Mouse (Mus musculus) CD4-positive helper T cell, adult 2 months (primary cell): ENCODE results near the gene Lrrc1.
"Not testable (repeated sequence)": the region's sequence is repeated elsewhere in the genome, so short reads cannot be mapped to it uniquely, and the experiment has no call there.

Source experiments
- DNase-seq: peaks from one replicate; pipeline ENCODE4 v3.0.0-alpha.2; 2012; ENCODE audit warnings: low read depth, missing footprints, low spot score

The Lrrc1 gene

DNA sequence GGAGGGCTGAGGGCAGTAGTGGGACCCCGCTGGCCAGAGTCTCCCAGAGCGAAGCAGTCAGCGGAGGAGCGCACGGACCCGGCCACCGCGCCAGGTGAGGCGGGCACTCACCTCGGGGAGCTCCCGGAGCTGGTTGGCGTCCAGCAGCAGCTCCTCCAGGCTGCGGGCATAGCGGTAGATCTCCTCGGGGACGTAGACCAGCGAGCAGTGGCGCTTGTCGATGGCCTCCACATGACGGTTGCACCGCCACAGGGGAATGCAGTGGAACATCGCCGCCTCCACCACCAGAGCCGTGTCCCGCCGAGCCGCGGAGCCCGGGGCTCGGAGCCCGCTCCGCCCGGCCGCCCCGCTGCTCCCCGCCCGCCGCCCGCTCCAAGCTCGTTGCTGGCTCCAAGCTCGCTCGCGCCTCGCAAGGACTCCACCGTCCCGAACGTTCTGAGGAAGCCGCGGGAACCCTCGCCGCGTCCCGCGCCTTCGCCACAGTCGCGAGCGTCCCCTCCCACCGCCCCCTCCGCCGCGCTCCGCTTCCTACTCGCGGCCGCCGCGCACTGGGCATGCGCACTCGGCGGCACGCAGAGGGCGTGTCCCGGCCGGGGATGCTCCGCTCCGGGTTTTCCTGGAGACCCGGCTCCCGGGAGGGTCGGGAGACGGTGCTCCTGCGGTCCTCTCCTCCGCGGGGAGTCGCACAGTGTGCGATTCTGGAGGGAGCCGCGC is at the start of gene Lrrc1:
TSS of gene Lrrc1 (minus strand) at position 517 of the 714 bp plus-strand sequence.
- DNase-seq = peak; percentile 93

DNA sequence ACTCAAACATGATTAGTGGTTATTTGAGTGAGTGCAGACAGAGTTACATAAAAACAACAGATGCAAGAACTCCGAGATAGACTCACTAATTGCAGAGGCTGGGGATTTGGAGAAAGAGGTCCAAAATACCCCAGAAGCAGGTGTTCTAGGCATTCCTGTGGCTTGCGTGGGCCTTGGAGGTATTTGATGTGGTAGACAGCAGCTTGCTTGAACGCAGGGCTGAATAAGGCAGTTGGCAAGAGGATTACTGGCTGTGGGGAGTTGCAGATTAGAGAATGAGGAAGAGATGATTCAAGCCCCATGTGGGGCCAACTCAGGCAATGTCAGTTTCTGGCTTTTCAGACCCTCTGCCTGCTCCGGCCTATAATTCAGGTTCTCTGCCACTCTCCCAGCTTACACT is 47.8 kb upstream of the Lrrc1 start:
- DNase-seq = peak; percentile 38

DNA sequence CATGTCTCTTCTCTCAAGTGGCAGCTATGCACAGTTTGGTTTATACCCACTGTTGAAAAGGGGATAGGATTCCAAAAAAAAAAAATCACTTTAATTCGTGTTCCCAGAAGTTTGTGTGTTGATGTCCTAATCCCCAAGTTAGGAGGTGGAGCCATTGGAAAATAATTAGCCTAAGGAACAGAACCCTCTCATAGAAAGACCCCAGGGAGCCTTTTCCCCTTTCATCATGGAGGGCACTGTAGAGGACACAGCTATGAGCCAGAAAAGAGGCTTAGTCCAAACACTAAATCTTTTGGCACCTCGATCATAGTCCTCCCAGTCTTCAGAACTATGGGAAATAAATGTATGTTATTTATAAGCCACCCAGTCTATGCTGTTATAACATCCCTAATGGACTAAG is 44.8 kb upstream of the Lrrc1 start:
- no peak for DNase-seq

DNA sequence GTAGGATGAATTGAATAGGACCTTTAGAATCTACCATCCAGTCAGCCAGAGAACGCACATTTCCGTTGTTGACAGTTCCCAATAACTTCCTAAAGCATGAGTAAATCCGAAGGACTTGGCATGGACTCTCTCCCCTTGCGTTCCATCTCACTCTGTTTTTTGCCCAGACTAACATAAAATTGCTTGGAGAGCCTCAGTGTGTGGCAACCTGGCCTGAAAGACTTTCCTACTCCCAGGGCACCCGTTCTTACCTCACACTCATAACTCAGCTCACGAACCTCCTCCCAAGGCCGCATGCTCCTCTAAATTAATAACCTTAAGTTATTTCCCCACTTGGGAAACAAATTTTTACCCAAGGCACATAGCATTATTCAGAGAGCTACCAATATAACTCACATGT is 42.9 kb upstream of the Lrrc1 start:
- no peak for DNase-seq

DNA sequence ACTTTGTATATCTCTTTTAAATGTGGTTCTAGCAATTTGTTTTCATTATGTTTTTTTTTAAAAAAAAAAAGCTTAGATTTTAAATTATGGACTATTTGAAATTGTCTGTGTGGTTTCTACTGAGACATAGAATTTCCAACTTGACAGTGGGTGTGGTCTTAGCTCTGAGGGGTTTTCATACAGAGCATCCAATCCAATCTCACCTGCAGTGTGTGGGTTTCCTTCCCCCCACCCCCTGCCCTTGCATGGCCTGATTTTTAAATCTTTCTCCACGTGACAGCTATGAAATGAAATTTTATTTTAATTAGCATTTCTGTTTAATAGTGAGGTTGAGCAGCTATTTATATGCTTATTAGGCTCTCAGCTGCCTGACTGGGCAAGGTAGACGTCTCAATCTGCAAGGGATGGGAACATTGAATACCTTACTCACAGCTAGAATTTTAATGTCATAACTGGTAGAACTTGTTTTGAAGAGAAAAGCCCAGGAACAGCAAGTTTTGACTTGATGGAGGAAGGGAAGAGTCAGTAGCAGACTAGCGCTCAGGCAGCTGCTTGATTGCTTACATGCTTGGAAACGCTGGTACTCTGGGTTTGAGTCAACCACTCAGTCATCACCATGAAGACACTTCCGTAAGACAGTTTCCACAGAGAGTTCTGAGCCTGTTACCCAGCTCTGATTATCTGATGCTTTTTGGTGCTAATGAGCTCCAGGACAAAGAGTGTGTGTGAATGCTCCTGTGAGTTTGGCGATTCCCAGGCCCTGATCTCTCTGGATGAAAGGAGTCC is 42.3 kb upstream of the Lrrc1 start:
- DNase-seq = peak; percentile 36

DNA sequence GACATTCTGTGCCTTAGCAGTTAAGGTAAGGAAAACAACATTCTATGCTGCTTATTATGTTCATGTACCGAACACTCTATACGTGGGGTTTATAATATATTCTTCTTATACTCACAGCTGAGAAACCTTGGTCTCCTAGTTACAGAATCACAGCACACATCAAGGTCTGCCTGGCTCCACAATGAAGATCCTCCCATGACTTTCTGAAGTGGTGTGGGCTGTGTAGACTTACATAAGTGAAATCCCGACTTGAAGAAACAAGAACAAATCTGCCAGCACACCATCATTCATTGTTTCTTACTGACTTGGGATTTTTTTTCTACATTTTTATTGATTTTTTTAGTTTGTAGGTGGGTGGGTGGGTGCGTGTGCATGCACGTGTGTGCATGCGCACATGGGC is 40.1 kb upstream of the Lrrc1 start:
- no peak for DNase-seq

DNA sequence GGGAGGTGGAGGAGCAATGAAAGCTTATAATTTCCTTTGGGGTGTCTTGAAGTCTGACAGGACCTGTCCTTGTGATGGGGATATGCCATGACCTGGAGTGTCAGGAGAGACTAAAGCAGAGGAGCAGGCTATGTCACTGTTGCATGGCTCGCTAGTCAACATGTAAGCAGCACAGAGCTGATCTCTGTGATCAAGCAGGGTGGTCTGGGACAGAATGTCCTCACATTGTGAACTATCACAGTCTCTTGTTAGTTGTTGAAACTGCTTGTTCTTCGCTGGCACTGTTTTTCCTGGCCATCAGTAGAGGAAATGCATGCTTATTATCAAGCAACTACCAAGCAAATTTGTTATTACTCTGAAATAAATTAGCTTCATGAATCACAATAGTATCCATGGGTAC is 38.6 kb upstream of the Lrrc1 start:
- DNase-seq = no peak

DNA sequence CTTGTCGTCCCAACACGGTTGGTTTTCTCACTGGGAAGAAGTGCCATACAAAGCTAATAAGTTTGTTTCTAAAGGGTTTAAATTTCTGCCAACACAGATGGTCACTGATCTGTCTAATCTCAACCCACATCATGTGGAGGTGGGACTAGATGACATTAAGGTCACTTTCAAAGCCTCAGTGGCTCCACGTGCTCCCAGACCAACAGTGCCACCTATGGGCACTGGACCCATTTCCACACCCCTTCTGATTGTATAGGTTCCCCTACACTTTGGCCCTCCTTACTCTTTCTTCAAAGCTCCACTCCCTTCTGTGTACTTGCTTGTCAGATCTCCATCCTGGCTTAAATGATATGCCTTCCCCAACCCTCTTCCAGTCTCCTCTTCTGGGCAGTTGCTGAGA is 35.2 kb upstream of the Lrrc1 start:
- no peak for DNase-seq

DNA sequence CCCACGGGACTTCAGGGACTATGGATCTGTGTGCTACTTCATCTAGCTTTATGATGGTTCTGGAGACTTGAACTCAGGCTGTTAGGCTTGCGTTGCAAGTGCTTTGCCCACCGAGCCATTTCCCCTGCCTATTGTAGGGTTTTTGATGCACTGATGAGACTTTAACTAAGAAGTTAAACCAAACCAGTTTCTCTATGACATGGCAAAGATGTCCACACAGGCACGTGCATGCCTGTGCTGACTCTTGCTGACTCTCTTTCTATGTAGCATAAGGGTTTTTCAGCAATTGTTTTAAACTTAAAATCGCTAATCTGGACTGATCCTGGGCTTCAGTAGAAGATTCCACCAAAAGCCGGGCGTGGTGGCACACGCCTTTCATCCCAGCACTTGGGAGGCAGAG is 33.3 kb upstream of the Lrrc1 start:
- DNase-seq = no peak

DNA sequence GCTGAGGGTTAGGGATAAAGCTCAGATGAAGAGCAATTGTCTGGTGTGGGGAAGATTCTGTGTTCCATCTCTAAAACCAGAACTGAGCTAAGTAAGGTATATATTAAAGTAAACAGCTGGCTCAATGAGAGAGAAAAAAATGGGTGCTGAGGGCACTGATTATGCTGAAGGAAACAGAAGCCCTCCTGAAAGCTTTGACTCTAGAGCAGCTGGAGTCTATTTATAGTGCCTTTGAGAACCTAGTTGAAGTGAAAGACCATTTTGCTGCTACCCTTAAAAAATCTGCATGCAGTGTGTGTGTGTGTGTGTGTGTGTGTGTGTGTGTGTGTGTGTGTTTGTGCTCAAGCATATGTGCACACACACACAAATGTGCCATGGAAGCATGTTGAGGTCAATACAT is 32.7 kb upstream of the Lrrc1 start:
- DNase-seq = no peak

DNA sequence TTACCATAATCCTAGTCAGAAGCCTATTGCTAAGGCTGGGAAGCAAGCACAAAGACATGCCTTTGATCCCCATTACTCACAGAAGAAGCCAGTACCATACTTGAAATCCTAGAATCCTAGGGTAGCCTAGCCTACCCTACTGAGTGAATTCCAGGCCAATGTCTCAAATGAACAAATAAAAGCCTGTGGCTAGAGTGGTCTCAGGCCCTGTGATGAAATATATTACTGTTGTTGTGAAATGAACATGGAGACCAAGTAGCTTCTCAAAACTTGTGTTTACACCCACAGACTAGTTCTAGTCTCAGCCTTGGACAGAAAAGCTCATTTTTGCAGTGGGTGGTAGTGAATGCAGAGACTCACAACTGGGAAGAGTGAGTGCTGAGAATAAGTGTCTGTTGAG is 31.6 kb upstream of the Lrrc1 start:
- DNase-seq = no peak

DNA sequence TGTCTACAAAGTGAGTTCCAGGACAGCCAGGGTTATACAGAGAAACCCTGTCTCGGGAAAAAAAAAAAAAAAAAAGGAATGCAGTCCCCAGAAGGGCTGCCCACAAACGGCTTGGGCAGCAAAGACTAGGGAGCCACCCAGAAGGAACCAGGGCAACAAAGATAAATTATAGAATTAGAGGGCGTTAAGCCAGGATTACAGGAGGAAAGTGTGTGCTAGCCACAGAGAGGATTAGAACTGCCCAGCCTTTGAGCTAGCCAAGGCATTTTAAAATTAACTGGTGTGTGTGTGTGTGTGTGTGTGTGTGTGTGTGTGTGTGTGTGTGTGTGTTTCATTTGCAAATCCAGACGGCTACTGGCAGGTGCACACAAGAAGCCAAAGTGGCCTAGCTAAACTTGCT is 30.3 kb upstream of the Lrrc1 start:
- not testable (repeated sequence) for DNase-seq

DNA sequence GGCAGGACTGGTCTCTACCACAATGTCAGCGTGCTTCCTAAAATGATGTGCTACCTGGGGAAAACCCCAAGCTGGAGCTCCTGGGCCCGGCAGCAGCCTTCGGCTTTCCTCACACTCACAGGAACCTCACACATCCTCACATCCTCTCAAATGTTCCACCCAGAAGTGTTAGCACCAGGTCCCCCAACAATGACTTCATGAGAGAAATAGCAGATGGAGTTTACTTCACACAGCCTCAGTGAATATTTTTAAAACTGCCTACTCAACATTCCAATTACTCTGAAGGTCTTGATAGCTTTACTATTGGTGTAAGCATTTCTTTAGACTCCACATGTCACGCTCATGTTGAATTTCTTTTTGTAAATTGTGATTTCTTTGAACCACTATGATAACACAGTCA is 27.2 kb upstream of the Lrrc1 start:
- no peak for DNase-seq

DNA sequence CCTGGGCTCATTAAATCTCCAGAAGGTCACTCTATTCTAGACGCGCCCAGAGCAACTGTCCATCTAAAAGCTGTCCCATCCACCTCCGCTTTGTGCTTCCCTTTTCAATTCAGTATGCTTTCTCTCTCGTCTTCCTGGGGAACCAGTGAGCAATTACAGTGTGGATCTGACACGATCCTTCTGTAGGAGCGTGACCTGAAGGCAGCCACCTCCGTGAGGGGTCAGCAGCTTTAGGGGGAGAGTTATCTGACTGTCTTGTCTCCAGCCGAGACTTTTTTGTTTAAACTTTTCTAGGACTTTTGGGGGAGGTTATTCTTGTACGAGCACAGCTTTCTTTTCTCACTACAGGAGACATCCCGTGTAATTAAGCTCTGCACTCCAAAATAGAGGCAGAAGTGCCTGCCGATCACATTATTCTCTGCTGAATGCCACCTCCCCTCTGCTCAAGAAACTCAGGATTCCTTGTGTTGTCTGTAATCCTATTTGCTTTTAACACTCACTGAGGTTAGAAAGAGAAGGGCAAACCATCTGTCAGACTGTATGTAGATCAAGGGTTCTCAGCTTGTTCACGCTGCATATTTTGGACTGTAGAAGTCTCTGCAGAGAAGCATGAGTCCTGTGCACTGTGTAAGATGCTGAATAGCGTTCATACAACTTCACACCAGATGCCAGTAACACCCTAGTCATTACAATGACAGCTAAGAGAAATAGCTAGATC is 24.3 kb upstream of the Lrrc1 start:
- DNase-seq = no peak

DNA sequence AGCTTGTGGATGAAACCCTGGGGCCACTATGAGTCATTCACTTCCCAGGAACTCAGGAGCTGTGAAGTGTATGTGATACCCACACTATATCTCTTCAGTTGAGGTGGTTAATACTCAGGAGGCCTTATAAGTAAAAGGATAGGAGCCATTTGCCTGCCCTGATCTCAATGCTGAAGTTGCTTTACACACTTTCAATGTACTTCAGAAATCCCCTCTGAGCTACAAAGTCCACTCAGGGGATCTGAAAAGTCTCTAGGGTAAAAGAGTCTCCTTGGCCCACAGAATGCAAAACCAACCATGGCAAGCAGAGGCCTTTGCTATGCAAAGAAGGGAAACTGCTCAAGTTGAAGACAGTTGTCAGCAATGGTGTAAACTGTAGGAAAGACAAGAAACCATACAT is 17.2 kb upstream of the Lrrc1 start:
- no peak for DNase-seq

DNA sequence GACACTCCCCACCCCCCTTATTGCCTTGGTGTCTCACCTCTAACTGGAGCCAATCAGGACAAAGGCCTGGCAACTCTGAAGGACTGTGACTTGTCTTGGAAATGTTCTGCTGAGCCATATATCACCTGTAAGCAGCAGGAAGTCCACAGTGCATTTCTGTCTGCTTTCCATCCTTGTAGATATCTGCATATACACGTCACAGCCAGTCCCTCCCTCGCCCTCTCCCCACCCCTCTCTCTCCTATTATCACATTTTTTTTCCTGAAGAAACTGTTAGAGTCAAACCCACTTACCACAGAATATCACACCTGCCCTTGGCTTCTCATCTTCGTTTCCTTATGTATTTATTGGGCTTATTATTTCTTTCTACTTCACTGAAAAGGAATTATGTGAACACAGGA is 13.3 kb upstream of the Lrrc1 start:
- DNase-seq = no peak

DNA sequence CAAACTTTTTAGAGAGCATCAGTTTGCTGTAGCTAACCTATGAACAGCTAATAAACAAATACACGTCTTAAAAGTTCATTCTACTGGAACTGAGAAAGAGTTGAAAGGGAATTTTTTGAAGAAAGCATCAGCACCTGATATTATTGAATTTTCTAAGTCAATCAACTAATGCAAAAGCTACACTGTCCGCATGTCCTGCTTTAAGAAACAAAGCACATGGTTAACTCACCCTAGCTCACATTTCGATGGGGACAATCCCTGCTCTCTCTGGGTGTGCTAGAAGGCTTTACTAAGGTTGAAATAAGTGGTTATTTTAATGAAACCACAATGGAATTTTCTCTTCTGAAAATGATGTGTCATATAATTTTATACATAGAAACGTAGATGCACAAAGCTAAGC is 12.5 kb upstream of the Lrrc1 start:
- no peak for DNase-seq

DNA sequence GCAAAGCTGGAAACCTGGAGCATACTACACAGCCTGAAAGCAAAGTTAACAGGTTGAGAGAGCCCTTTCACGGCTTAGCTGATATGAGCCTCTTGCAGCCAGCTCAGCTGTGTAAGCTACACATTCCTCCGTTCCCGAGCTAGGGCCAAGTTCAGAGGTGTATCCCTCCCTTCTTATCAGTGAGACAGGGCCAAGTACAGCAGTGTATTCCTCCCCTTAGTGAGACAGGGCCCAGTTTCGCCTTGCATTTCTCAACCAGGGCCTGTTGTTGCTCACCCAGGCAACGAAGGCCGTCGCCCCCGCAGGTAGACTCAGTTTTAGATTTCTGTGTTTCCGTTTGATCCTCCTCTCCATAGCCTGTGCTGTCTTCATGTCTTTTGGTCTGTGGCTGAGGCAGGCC is 11.8 kb upstream of the Lrrc1 start:
- DNase-seq = no peak

DNA sequence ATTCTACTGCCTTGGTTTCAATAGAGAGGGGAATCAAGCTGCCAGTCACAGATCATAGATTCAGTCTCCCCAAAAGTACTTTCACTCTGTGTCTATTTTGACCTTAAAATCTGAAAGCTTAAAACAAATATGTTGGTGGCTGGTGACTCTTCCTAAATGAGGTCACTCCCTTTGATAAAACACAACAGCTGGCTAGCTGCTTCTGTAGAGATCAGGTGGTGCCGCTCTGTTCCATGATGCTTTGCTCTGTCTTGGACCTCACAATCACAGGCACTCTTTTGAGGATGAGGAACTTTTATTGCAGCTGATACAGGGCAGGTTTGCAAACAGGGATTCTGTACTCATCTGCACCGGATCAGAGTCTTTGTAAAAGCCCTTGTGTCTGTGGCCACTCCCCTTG is 8.8 kb upstream of the Lrrc1 start:
- DNase-seq = no peak

DNA sequence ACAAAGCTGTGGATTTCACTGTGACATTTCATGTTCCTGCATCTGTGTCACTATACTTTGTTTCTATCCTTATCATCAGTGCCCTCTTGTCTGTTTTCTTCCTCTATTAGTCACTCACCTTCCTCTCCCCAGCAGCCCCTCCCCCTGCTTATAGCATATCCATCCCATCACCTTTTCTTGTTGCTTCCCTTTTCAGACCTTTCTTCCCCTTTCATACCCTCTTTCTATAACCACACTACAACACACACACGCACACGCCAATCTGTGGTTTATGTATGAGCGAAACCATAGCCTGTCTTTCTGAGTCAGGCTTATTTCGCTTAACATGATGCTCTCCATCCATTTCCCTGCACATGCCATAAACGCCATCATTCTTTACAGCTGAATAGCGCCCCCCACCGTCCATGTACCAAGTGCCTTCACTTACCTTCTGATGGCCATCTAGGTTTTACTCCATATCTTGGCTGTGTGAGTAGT is 6.4 kb upstream of the Lrrc1 start:
- DNase-seq = peak; percentile 15

DNA sequence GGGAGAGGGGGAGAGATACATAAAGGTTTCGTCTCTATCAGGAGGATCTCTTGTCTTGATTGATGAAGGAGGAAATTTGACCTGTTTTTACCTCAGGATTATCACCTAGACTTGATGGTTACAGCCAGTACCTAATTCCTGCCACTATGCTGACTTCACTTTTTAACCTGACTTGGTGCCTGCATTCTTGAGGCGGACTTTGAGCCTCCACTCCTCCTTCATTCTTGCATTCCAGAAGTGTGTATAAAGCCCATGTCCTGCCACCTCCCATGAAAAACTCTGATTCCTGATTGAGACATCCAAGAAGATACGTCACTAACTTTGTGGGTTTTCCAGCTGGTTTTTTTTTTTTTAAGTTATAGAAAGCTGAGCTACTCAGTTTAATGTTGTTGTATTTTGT is 1.3 kb upstream of the Lrrc1 start:
- no peak for DNase-seq

DNA sequence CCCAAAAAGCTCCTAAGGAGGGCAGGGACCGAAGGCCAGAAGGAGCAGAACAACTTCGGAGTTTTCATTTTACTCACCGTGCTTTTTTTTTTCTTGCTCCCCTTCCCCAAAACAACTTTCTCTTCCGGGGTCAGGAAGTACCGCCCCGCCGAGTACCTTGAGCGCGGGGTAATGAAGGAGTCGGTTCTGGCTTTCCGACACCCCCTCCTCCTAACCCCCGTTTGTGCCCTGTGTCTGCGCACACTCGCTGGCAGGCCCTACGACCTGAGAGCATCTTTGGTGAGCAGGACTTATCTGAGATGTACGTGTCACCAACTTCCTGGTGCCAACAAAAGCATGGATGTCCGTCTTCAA is 375 bp upstream of the Lrrc1 start:
- DNase-seq = no peak
